Mouse (Mus musculus) C2C12 (cell line): ENCODE data around the gene Nipbl. TPM values are rescaled to one million over a fixed set of nuclear protein-coding genes. Genes with fewer than 3 reads are reported as not detected.

Experiments used
- H3K27me3 ChIP-seq: one replicate; pipeline ENCODE4 v1.6.1; 2011; ENCODE audit not compliant: control insufficient read depth, insufficient read depth, insufficient read length
- H3K36me3 ChIP-seq: one replicate; pipeline ENCODE4 v1.6.1; 2011; ENCODE audit not compliant: control insufficient read depth, insufficient read depth
- H3K4me3 ChIP-seq: one replicate; pipeline ENCODE4 v1.5.1; 2011; ENCODE audit warnings: mild to moderate bottlenecking, control low read depth; ENCODE audit not compliant: poor library complexity, insufficient read depth, severe bottlenecking
- H3K79me2 ChIP-seq: one replicate; pipeline ENCODE4 v1.6.1; 2011; ENCODE audit not compliant: control insufficient read depth, insufficient read depth
- H3K79me3 ChIP-seq: one replicate; pipeline ENCODE4 v1.6.1; 2011; ENCODE audit warnings: low read depth, control low read depth
- H3ac ChIP-seq: one replicate; pipeline ENCODE3; 2011; ENCODE audit warnings: low read depth; ENCODE audit not compliant: control insufficient read depth, insufficient read length
- CEBPB ChIP-seq: IDR thresholded peaks from one replicate; pipeline ENCODE4 v1.6.1; 2011; ENCODE audit warnings: low read depth, mild to moderate bottlenecking, control low read depth, moderate library complexity
- CTCF ChIP-seq: IDR thresholded peaks from one replicate; pipeline ENCODE4 v1.5.1; 2011; ENCODE audit not compliant: control insufficient read depth, insufficient read depth, insufficient read length
- FOSL1 ChIP-seq: IDR thresholded peaks from one replicate; pipeline ENCODE4 v1.8.0; 2011; ENCODE audit warnings: mild to moderate bottlenecking, low read length; ENCODE audit not compliant: poor library complexity, insufficient read depth, severe bottlenecking
- MAX ChIP-seq: IDR thresholded peaks from one replicate; pipeline ENCODE4 v1.6.1; 2011; ENCODE audit warnings: mild to moderate bottlenecking, control low read depth
- MYOD1 ChIP-seq: IDR thresholded peaks from one replicate; pipeline ENCODE4 v1.6.1; 2011; ENCODE audit warnings: low read depth; ENCODE audit not compliant: control insufficient read depth, insufficient read length
- MYOG ChIP-seq: IDR thresholded peaks from one replicate; pipeline ENCODE4 v1.6.1; 2011; ENCODE audit not compliant: control insufficient read depth, insufficient read length; ENCODE audit errors: extremely low read depth
- USF1 ChIP-seq: IDR thresholded peaks from one replicate; pipeline ENCODE4 v1.6.1; 2011; ENCODE audit warnings: low read depth, mild to moderate bottlenecking, control low read depth, moderate library complexity
- polyA plus RNA-seq: library from polyadenylated mRNA; unstranded; fragments of >200 nt; fragmentation: generic; extraction: Trizol; gene quantifications from one replicate; pipeline ENCODE4 v1.2.1, GENCODE M21; 2012; ENCODE audit warnings: missing spikeins

Gene Nipbl
- polyA plus RNA-seq, 1 experiment = 6.0 TPM

- Histone ChIP-seq H3K27me3 (no peaks in the 10 kb centered on the region), H3ac (no peak overlapping the region)
- TF ChIP-seq FOSL1 (no peak), MAX (no peak), MYOD1 (no peak), CEBPB (no peak), USF1 (no peak), CTCF (no peak), MYOG (no peak)
Observed at GRCm38 (mm10) chr15:8433239-8433947, 10.9 kb downstream of the Nipbl start.

GRCm38 (mm10) chr15:8432534-8432933 lies 11.7 kb downstream of the Nipbl start:
- TF ChIP-seq MYOD1 (no peak), MAX (no peak), CTCF (no peak), USF1 (no peak), FOSL1 (no peak), MYOG (no peak), CEBPB (no peak)
- Histone ChIP-seq H3K27me3 (no peaks in the 10 kb centered on the region), H3K4me3 (no peak overlapping the region), H3ac (no peak overlapping the region), H3K36me3 (peaks cover 8% of the 10 kb centered on the region), H3K79me3 (peaks cover 96% of the 10 kb centered on the region), H3K79me2 (peaks cover 100% of the 10 kb centered on the region)

More at GRCm38 (mm10) chr15:8433239-8433947, 10.9 kb downstream of the Nipbl start:
- Histone ChIP-seq H3K79me3 (peaks cover 96% of the 10 kb centered on the region), H3K4me3 (no peak overlapping the region), H3K36me3 (peaks cover 8% of the 10 kb centered on the region), H3K79me2 (peaks cover 100% of the 10 kb centered on the region)

- TF ChIP-seq MAX (no peak), MYOD1 (no peak), FOSL1 (no peak)
- peaks cover 95% of the 10 kb centered on the region for H3K79me3 ChIP-seq
- H3K79me2 ChIP-seq = peaks cover 100% of the 10 kb centered on the region
- H3K4me3 ChIP-seq = no peak overlapping the region
- no peak overlapping the region for H3ac ChIP-seq
- H3K27me3 ChIP-seq = no peaks in the 10 kb centered on the region
- peaks cover 4% of the 10 kb centered on the region for H3K36me3 ChIP-seq
Observed at GRCm38 (mm10) chr15:8429502-8429901, 14.8 kb downstream of the Nipbl start.

- H3K79me3 ChIP-seq = peaks cover 92% of the 10 kb centered on the region
- H3K27me3 ChIP-seq = no peaks in the 10 kb centered on the region
- H3K79me2 ChIP-seq = peaks cover 100% of the 10 kb centered on the region
- no peak overlapping the region for H3ac ChIP-seq
- no peak for TF ChIP-seq MAX
- TF ChIP-seq MYOD1 = no peak
- no peak for TF ChIP-seq MYOG
- TF ChIP-seq CTCF = no peak
- TF ChIP-seq FOSL1 = no peak
- H3K36me3 ChIP-seq = no peaks in the 10 kb centered on the region
- no peak overlapping the region for H3K4me3 ChIP-seq
Observed at GRCm38 (mm10) chr15:8420909-8421308, 23.4 kb downstream of the Nipbl start.

GRCm38 (mm10) chr15:8416500-8417138 lies 27.6 kb downstream of the Nipbl start:
- Histone ChIP-seq H3ac (no peak overlapping the region), H3K36me3 (no peaks in the 10 kb centered on the region), H3K4me3 (no peak overlapping the region), H3K27me3 (no peaks in the 10 kb centered on the region), H3K79me2 (peaks cover 100% of the 10 kb centered on the region), H3K79me3 (peaks cover 87% of the 10 kb centered on the region)
- TF ChIP-seq CEBPB (no peak), CTCF (no peak), MAX (no peak), USF1 (no peak), MYOG (no peak), MYOD1 (no peak), FOSL1 (no peak)
